Mouse (Mus musculus) spleen, postnatal 14 days (tissue): ENCODE data around the gene Tex37.
A peak's percentile ranks its signal among the peaks of the same experiment; 100 is the strongest.

ENCODE experiments used
- DNase-seq, 2 experiments: peaks; one replicate each; pipeline ENCODE4 v3.0.0; 2021 to 2022; ENCODE audit warnings: low spot score in 2 of 2

Tex37 gene

GRCm38 (mm10) chr6:70918827-70919226 is at the start of gene Tex37:
Gene Tex37, minus strand, starts transcription at chr6:70918927.
- no peak for DNase-seq

DNA sequence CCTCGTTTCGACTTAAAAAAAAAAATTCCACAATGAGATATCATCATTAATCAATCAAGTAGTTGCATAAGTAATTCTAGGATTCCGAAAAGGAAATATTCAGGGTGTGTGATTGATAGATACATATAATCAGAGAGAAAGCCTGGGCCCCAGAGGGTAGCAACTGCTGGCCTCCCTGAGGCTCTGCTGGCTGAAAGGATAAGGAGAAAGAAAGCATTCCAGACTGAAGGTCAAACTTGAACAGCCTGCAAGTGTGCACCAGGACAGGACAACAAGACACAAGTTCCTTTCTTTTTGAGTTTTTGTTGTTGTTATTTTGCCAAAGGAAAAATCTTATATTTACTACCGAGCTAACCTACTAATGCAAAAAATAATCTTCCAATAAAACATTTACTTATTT is 49.6 kb upstream of the Tex37 start:
- DNase-seq = no peak

GRCm38 (mm10) chr6:70967422-70967821 is 48.7 kb upstream of the Tex37 start:
- no peak for DNase-seq

DNA sequence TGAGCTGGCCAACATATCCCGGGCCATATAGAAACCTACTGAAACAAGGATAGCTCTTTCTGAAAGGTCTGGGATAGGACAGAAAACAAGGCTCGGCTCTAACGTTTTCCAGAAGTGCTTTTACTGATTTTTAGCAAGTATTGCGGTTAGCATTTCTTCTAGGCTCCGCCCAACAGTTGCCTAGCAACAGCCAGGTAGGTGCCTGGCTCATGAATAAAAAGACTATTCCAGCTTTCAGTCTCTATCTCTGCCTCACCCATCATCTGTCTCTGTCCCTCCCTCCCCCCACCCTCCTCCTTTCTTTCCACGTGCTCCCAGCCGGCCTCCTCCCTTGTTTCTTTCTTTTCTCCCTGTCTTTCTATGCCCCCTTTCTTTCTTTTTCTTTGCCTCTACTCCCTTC is 47.0 kb upstream of the Tex37 start:
- no peak for DNase-seq

DNA sequence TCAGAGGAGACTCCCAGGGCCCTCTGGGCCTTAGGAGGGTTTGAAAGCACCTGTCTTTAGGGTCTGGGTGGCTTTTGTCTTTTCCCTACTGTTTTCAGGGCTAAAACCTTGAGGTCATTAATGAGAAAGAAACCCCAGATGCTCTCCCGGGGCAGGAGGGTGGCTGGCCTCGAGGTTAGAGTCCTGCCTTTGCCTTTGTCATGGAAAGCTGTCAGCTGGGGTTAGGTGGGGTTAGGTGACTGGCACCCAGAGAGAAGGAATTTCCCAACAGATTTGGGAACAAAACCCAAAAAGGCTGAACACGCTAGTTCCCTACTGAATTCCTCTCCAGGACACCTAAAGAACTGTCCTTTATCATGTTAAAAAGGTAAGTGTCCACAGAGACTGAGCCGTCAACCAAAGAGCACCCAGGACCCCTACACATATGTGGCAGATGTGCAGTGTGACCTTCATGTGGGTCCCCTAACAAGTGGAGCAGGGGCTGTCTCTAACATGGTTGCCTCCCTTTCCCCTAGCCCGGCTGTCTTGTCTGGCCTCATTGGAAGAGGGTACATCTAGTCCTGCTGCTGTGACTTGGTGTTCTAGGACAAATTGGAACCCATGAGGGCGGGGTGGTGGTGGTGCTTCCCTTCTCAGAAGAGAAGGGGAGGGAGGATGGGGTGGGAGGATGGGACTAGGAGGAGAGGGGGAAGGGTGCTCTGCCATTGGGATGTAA is 45.5 kb upstream of the Tex37 start:
- no peak for DNase-seq

- no peak for DNase-seq
Measured at GRCm38 (mm10) chr6:70957341-70957940, 38.7 kb upstream of the Tex37 start.

DNA sequence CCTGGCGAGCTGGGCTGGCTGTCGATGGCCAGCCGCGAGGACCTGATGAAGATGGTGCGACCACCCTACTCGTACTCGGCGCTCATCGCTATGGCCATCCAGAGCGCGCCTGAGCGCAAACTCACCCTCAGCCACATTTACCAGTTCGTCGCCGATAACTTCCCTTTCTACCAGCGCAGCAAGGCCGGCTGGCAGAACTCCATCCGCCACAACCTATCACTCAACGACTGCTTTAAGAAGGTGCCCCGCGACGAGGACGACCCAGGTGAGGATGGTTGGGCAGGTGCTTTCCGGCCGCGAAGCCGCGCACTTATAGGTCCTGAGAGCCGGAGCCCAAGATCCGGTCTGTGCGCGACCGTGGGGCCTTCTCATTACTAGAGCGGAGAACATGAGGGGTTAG is 38.2 kb upstream of the Tex37 start:
- DNase-seq = no peak

GRCm38 (mm10) chr6:70956285-70956912 is 37.7 kb upstream of the Tex37 start, which contains the start of gene Foxi3:
Gene Foxi3, plus strand, starts transcription at chr6:70956531.
- no peak for DNase-seq

DNA sequence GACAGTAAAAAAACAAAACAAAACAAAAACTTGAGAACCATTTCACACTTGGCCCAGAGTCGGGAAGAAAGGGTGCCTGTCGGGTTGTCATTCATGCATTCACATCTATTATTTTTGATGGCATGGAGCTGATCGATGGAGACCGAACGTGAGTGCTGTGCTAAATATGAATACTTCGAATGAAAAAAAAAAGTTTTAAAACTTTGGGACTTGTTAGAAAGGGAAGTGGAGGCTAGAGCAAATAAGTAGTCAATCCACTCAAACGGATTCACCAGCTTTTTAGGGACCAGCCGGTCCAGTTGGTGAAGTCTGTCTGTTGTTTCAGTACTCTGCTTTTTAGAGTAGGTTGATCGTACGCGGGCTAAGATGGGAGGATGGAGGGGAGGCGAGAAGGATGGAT is 37.1 kb upstream of the Tex37 start:
- no peak for DNase-seq

DNA sequence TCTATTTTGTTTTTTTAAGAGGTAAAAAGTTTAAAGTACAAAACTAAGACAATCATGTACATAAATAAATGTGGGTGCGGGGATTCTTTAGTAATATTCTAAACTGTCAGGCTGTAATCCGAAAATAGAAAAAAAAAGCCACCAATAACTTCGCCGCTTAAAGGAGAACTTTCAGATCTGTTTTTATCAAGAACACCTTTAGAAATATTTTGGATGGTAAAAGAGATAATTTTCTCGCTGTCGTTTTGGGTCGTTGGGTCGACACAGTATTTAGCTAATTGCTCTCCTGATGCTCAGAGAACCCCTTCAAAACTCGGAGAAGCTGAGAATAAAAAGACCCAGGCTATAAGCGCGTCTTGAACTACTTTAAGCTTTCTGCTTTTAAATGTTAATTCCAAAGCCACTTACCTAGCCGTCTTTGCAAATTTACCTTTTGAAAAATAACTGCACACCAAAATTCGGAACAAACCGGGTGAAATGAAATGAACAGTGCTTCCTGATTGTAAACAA is 36.6 kb upstream of the Tex37 start:
- DNase-seq = no peak

GRCm38 (mm10) chr6:70954040-70954439 is 35.3 kb upstream of the Tex37 start:
- no peak for DNase-seq

DNA sequence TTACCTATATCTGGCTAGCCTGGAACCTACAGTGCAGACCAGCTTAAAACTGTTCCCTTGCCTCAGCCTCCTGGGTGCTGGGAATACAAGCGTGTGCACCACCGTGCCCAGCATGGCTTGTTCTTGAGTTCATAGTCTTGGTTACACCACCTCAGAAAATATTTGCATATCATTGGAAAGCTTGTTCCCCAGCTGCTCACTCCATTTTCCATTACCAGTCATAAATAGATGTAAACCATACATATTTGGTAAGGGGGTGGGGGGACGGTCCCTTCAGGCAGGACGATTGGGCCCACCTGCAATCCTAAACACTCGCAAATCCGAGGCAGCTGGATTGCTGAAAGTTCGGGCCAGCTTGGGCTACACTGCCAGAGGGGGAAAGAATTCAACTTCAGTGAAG is 34.5 kb upstream of the Tex37 start:
- DNase-seq = no peak

DNA sequence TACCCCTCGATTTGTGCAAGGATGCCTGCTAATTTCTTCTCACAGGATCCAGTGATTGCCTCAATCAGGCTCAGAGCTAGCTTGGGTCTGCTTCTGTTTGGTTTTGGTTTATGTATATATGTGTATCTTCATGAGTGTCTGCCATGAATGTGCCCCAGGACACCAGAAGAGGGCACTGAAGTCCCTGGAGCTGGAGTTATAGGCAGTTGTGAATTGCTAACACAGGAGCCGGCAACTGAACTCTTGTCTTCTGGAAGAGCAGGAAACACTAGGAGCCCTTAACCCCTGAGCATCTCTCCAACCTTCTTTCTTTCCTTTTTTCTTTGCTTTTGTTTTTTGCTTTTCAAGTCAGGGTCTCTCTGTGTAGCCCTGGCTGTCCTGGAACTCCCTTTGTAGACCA is 13.1 kb upstream of the Tex37 start:
- no peak for DNase-seq

- peak in 1 of 2 experiments; percentile 4 for DNase-seq
Measured at GRCm38 (mm10) chr6:70921274-70922074, 2.7 kb upstream of the Tex37 start.

DNA sequence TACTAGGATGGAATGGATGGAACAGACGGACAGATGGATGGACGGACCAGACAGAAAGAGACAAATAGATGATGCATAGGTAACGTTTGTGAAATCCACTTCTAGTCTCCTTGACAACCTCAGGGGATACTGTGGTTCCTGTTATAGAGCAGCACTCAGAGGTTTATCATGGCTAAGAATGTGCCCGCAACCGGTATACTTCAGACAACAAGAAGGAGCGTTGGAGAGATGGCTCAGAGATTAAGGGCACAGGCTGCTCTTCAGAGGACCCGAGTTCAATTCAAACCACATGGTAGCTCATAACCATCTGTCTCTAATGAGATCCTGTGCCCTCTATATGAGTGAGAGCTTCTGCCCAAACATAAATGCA is 6.3 kb downstream of the Tex37 start:
- no peak for DNase-seq

DNA sequence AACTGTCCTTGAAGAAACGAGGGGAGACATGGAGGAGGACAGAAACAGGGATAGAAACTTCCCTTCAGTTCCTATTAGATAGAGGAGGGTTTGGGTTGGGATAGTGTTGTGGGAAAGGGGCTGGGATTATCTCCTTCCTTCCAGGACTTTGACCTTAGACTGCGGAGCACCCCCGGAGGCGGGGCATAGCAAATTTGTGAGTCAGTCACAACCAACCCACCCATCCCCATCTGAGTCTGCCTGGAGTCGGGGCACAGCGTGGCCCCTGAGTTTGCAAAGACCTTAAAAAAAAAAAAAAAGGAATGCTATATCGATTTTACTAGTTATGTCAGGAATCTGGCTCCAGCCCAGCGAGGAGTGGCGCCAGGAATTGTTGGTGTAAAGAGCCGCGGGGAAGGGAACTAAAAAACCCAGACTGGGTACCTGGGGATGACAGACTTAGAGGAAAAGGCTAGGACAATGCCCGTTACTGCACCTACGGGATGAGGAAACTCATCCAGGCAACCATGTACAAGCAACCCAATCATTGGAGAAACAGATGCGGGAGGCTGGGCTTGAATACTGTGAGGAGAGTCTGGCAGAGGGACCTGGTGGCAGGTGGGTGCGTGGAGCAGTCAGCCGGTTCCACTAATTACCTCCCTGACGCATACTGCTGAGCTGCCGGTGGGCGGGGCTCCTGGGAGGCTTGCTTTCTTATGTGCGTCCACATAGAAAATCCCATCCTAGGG is 6.9 kb downstream of the Tex37 start:
- DNase-seq = no peak

- no peak for DNase-seq
Measured at GRCm38 (mm10) chr6:70910285-70910684, 8.4 kb downstream of the Tex37 start.

DNA sequence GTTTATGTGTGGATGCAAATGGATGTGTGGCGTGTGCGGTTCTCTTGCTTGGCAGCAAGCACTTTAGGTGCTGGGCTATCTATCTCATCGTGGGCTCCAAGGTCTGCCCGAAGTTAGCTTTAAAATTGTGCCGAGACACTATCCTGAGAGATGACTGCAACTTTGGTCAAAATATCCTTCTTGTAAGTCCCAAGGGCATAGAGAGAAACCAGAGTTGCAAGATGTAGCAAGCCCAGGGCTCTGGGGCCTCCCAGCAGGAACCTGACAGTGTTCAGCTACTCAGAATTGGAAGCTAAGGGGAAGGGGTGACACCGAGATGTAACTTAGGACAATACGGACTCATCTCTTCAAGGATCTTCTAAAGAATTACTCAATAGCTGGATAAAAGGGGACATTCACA is 9.2 kb downstream of the Tex37 start:
- DNase-seq = no peak

- no peak for DNase-seq
Measured at GRCm38 (mm10) chr6:70903689-70904088, 15.0 kb downstream of the Tex37 start.

DNA sequence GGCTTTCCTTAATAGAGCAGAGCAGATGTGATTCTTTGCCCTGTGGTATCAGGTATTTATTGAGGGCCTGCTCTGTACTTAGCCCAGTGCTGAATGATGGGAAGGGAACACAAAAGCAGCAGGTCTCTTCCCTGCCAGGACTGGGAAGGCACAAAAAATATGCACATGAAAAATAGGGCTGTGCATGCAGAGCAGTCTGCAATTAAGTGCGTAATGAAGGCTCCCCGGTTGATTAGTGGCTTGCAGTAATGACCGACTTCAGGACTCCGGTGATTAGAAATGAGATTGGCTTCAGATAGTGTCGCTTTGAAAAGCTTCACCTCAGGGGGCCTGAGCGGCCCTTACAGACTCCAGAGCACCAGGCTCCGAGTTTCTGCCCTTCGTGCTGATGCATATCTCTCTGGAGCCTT is 19.1 kb downstream of the Tex37 start:
- DNase-seq = no peak

DNA sequence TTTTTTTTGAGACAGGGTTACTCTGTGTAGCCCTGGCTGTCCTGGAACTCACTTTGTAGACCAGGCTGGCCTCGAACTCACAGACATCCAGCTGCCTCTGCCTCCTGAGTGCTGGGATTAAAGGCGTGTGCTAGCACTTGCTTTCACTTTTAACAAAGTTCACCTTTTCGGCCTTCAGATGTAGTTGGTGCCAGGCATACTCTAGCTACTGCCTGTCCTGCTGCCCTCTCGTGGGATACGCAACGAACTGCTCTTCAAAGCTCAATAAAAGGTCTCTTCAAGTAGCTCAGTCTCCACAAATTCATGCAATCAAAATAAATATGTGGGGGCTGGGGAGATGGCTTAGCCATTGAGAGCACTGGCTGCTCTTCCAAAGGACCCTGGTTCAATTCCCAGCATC is 20.6 kb downstream of the Tex37 start:
- DNase-seq = no peak

- no peak for DNase-seq
Measured at GRCm38 (mm10) chr6:70887993-70888392, 30.7 kb downstream of the Tex37 start.
